Mouse (Mus musculus) forebrain, embryonic 16.5 days (tissue): Measurements from ENCODE around the gene Ets1. TPM values are rescaled to one million over a fixed set of nuclear protein-coding genes. Genes with fewer than 3 reads are reported as not detected.

ENCODE experiments used
- ATAC-seq: fragments of 200-750 bp; cut with Nextera tagmentation; 2 replicates; pipeline ENCODE4 v1.8.0; 2017; ENCODE audit warnings: mild to moderate bottlenecking, moderate library complexity
- H3K27ac ChIP-seq: fragments of 300-500 bp; sonication (generic); 2 replicates; pipeline ENCODE4 v1.5.1; 2014; ENCODE audit warnings: low read length, control low read depth
- H3K27me3 ChIP-seq: fragments of 300-500 bp; sonication (generic); replicated peaks from 2 replicates; pipeline ENCODE4 v1.6.1; 2014; ENCODE audit warnings: low read length; ENCODE audit not compliant: control insufficient read depth, insufficient read depth
- H3K36me3 ChIP-seq: fragments of 300-500 bp; sonication (generic); 2 replicates; pipeline ENCODE4 v1.6.1; 2014; ENCODE audit not compliant: control insufficient read depth, insufficient read depth
- H3K4me1 ChIP-seq: fragments of 300-500 bp; sonication (generic); replicated peaks from 2 replicates; pipeline ENCODE4 v1.6.1; 2014; ENCODE audit warnings: low read length; ENCODE audit not compliant: control insufficient read depth, insufficient read depth
- H3K4me2 ChIP-seq: fragments of 300-500 bp; sonication (generic); 2 replicates; pipeline ENCODE4 v1.6.1; 2014; ENCODE audit warnings: mild to moderate bottlenecking, low read length, control low read depth
- H3K4me3 ChIP-seq: fragments of 300-500 bp; sonication (generic); replicated peaks from 2 replicates; pipeline ENCODE4 v1.5.1; 2014; ENCODE audit warnings: mild to moderate bottlenecking, low read length, control low read depth
- H3K9ac ChIP-seq: fragments of 300-500 bp; sonication (generic); replicated peaks from 2 replicates; pipeline ENCODE4 v1.6.1; 2014; ENCODE audit warnings: low read depth, low read length, control low read depth
- H3K9me3 ChIP-seq: fragments of 300-500 bp; sonication (generic); 2 replicates; pipeline ENCODE4 v1.6.1; 2016; ENCODE audit warnings: low read length; ENCODE audit not compliant: control insufficient read depth
- WGBS: fragments of 180-500 bp; shearing (Covaris S2); extraction: QIAGEN DNeasy Blood & Tissue Kit; methylation state at CpG from one replicate; pipeline ENCODE4 v1.1.7; 2014; 5-methylcytosine and 5-hydroxymethylcytosine counted together
- polyA plus RNA-seq: library from polyadenylated mRNA; unstranded; fragments of >200 nt; fragmentation: Nextera tagmentation; extraction: Ambion mirVana; gene quantifications from 2 replicates; pipeline ENCODE4 v1.2.1, GENCODE M21; 2015

Gene Ets1
- polyA plus RNA-seq, 1 experiment from 2014 or later: 21.3 TPM

DNA sequence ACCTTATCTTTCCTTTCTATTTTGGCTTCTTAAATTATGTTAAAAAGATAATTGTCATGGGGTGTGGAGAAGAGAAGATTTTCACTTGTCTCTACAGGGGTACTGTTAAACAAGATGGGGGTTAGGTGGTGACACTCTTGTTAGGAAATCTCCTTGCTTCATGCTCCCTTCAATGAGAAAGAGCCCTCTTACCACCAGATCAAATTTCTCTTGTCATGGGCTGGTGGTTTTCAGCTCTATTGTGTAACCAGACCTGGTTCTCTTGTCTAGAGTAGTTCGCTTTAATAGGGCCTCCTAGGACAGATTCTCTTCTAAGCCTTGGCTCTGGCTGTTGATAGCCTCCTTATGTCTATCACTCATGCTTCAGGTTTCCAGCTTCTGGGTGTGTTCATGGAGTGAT, 18.3 kb downstream of the Ets1 start:
- WGBS: 92% methylated on average over 1 of the region's 1 CpGs
- no peaks in the 10 kb centered on the region for H3K9me3 ChIP-seq
- no peak overlapping the region for H3K27ac ChIP-seq
- ATAC-seq: no peak
- no peak overlapping the region for H3K4me2 ChIP-seq
- no peaks in the 10 kb centered on the region for H3K27me3 ChIP-seq
- no peak overlapping the region for H3K4me3 ChIP-seq
- no peaks in the 10 kb centered on the region for H3K4me1 ChIP-seq
- no peak overlapping the region for H3K9ac ChIP-seq
- no peaks in the 10 kb centered on the region for H3K36me3 ChIP-seq

GRCm38 (mm10) chr9:32656351-32656844, 20.4 kb downstream of the Ets1 start:
- 72% methylated on average over 5 of the region's 5 CpGs for WGBS
- Histone ChIP-seq H3K4me2 (no peak overlapping the region), H3K27me3 (no peaks in the 10 kb centered on the region), H3K9me3 (no peaks in the 10 kb centered on the region), H3K4me3 (no peak overlapping the region), H3K4me1 (no peaks in the 10 kb centered on the region), H3K27ac (no peak overlapping the region), H3K36me3 (no peaks in the 10 kb centered on the region), H3K9ac (no peak overlapping the region)
- ATAC-seq: no peak

- H3K9ac ChIP-seq: no peak overlapping the region
- H3K27ac ChIP-seq: no peak overlapping the region
- no peaks in the 10 kb centered on the region for H3K4me1 ChIP-seq
- no peak overlapping the region for H3K4me3 ChIP-seq
- H3K36me3 ChIP-seq: no peaks in the 10 kb centered on the region
- no peaks in the 10 kb centered on the region for H3K9me3 ChIP-seq
- no peaks in the 10 kb centered on the region for H3K27me3 ChIP-seq
- no peak for ATAC-seq
- no peak overlapping the region for H3K4me2 ChIP-seq
- WGBS: 83% methylated on average over 2 of the region's 2 CpGs
Measured at GRCm38 (mm10) chr9:32657124-32657523, 21.1 kb downstream of the Ets1 start.

DNA sequence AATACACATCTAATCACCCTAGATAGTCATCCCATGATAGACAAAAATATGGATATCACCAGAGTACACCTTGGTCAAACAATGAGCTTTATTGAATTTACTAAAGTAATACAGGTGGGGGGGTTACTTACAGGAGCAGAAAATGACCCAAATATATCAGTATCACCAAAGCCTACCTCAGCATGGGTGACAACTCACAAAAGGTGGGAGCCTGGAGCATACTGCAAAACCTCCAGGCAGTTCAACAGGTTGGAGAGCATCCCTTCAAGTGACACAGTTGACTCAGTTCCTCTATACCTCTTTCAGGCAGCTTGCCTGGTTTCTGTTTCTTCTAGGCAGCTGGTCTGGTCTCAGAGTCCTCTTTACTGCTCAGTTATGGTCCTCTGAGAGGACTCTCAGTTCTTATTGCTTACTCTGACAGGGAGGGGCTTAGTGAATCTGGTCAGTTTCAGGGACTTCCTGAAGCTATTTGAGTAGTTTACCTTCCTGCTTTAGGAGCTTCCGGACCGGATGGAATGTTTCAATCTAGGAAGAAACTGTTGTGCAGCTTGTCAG, 24.5 kb downstream of the Ets1 start:
- H3K27ac ChIP-seq: no peak overlapping the region
- H3K4me3 ChIP-seq: no peak overlapping the region
- no peak overlapping the region for H3K9ac ChIP-seq
- H3K4me2 ChIP-seq: no peak overlapping the region
- 92% methylated on average over 2 of the region's 2 CpGs for WGBS
- H3K9me3 ChIP-seq: no peaks in the 10 kb centered on the region
- no peak for ATAC-seq
- 0 out of 2 replicates have a peak, but pooled peaks cover 2% of the 10 kb centered on the region for H3K27me3 ChIP-seq
- no peaks in the 10 kb centered on the region for H3K36me3 ChIP-seq
- H3K4me1 ChIP-seq: no peaks in the 10 kb centered on the region

GRCm38 (mm10) chr9:32661071-32661470, 25.1 kb downstream of the Ets1 start:
- Histone ChIP-seq H3K9ac (no peak overlapping the region), H3K27ac (no peak overlapping the region), H3K4me1 (no peaks in the 10 kb centered on the region), H3K4me3 (no peak overlapping the region), H3K36me3 (no peaks in the 10 kb centered on the region), H3K4me2 (no peak overlapping the region), H3K27me3 (0 out of 2 replicates have a peak, but pooled peaks cover 2% of the 10 kb centered on the region), H3K9me3 (no peaks in the 10 kb centered on the region)
- no peak for ATAC-seq
- whole genome bisulfite sequencing: 87% methylated on average over 8 of the region's 8 CpGs

DNA sequence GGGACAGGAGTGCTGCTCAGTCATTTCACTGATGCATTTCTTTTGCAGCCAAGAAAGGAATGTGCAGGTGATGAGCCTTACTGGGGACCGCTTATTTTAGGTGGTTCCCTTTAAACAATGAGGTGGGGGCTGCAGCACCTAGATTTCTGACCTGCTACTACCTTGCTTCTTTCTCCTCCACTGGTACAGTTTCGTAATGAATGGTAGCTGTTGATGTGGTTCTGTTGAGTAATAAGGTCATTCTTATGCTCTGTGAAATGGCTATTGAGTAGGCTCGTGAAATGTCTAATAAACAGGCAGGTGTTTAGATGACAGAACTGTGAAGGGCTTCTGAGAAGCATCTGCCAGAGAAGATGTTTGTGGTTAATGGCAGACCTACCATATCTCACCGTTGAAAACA, 25.5 kb downstream of the Ets1 start:
- no peaks in the 10 kb centered on the region for H3K36me3 ChIP-seq

GRCm38 (mm10) chr9:32666611-32667517, 30.8 kb downstream of the Ets1 start:
- no peaks in the 10 kb centered on the region for H3K9me3 ChIP-seq
- WGBS: 58% methylated on average over 11 of the region's 11 CpGs
- H3K27ac ChIP-seq: peak overlapping the region; percentile 17; the same call in 1 of the 2 replicates
- H3K27me3 ChIP-seq: peaks cover 32% of the 10 kb centered on the region
- no peak overlapping the region for H3K4me3 ChIP-seq
- H3K4me1 ChIP-seq: peaks cover 14% of the 10 kb centered on the region
- H3K9ac ChIP-seq: no peak overlapping the region
- no peak; the same call in 1 of the 2 replicates for ATAC-seq
- no peaks in the 10 kb centered on the region for H3K36me3 ChIP-seq
- no peak overlapping the region for H3K4me2 ChIP-seq

More for the DNA sequence above, 25.5 kb downstream of the Ets1 start:
- no peak overlapping the region for H3K4me2 ChIP-seq
- no peaks in the 10 kb centered on the region for H3K9me3 ChIP-seq
- no peak for ATAC-seq
- H3K27ac ChIP-seq: no peak overlapping the region
- peaks cover 5% of the 10 kb centered on the region; the same call in 1 of the 2 replicates for H3K27me3 ChIP-seq
- H3K4me1 ChIP-seq: no peaks in the 10 kb centered on the region
- no peak overlapping the region for H3K9ac ChIP-seq
- 76% methylated on average over 4 of the region's 4 CpGs for WGBS
- H3K4me3 ChIP-seq: no peak overlapping the region

- Histone ChIP-seq H3K4me2 (peak overlapping the region; percentile 16; the same call in 1 of the 2 replicates), H3K27me3 (peaks cover 38% of the 10 kb centered on the region)
Measured at GRCm38 (mm10) chr9:32667518-32667908, 31.5 kb downstream of the Ets1 start.

GRCm38 (mm10) chr9:32668075-32668673, 32.2 kb downstream of the Ets1 start:
- ATAC-seq: peak; percentile 80
- Histone ChIP-seq H3K27ac (peak overlapping the region; percentile 65), H3K27me3 (peaks cover 44% of the 10 kb centered on the region), H3K36me3 (no peaks in the 10 kb centered on the region), H3K9me3 (no peaks in the 10 kb centered on the region), H3K4me3 (no peak overlapping the region), H3K9ac (no peak overlapping the region), H3K4me2 (no peak overlapping the region), H3K4me1 (peaks cover 22% of the 10 kb centered on the region)
- 51% methylated on average over 9 of the region's 9 CpGs for WGBS

More at GRCm38 (mm10) chr9:32667518-32667908, 31.5 kb downstream of the Ets1 start:
- 15% methylated on average over 7 of the region's 7 CpGs for WGBS
- no peaks in the 10 kb centered on the region for H3K9me3 ChIP-seq
- H3K27ac ChIP-seq: peak overlapping the region; percentile 65
- ATAC-seq: peak; percentile 43
- H3K9ac ChIP-seq: no peak overlapping the region
- H3K36me3 ChIP-seq: no peaks in the 10 kb centered on the region
- H3K4me3 ChIP-seq: no peak overlapping the region
- peaks cover 20% of the 10 kb centered on the region for H3K4me1 ChIP-seq
